Comparison of ENCODE assay signal across 9 mouse cellular contexts in genomic region chr17:48097011-48097742, GRCm38 (mm10). TPM values are rescaled to one million over a fixed set of nuclear protein-coding genes. Genes with fewer than 3 reads are reported as not detected.
A peak's percentile ranks its signal among the peaks of the same experiment; 100 is the strongest.
DNase-seq lines count a peak whose midpoint lies in the region; ATAC-seq lines count a peak whose summit lies in the region.
"Had no signal": no experiment of that assay in that cellular context is flagged by ENCODE, and none has a peak within 500 bp of the region (broad histone marks: within the 10 kb centered on the region; RNA-seq: fewer than 3 reads in every experiment).

No protein-coding gene starts in this region.

- H3K9ac ChIP-seq in forebrain, embryonic 13.5 days = peak overlapping the region; percentile 45; the same call in 1 of the 2 replicates
- H3K9ac ChIP-seq in liver, embryonic 15.5 days = no peak overlapping the region

- peaks cover 75% of the 10 kb centered on the region for H3K27me3 ChIP-seq in forebrain, embryonic 13.5 days
- peaks cover 83% of the 10 kb centered on the region for H3K27me3 ChIP-seq in liver, embryonic 15.5 days

- peak; percentile 91 for DNase-seq in heart, adult 11 months
- no peak for DNase-seq in heart, adult 8-10 months (ENCODE audit: low spot score)
- DNase-seq in adrenal gland, adult 2 months = peak; percentile 56
- peak; percentile 29 to 64 for DNase-seq in natural killer cell, adult 2 months (ENCODE audit: low spot score in 2 of 2)
- DNase-seq in yolk sac, embryonic 10.5 days (ENCODE audit: low spot score) = peak; percentile 69

- H3K4me1 ChIP-seq in forebrain, embryonic 13.5 days = peaks cover 49% of the 10 kb centered on the region
- peaks cover 16% of the 10 kb centered on the region for H3K4me1 ChIP-seq in liver, embryonic 15.5 days (replicated peaks)

- peak overlapping the region; percentile 59 for H3K4me2 ChIP-seq in forebrain, embryonic 13.5 days
- H3K4me2 ChIP-seq in liver, embryonic 15.5 days = peak overlapping the region; percentile 52

- peak overlapping the region; percentile 25 for H3K4me3 ChIP-seq in forebrain, embryonic 13.5 days
- 0 out of 2 replicates have a peak overlapping the region, but pooled peaks have one; percentile 11 for H3K4me3 ChIP-seq in liver, embryonic 15.5 days (replicated peaks)

- H3K27ac ChIP-seq in forebrain, embryonic 13.5 days = no peak overlapping the region
- H3K27ac ChIP-seq in liver, embryonic 15.5 days (replicated peaks) = peak overlapping the region; percentile 64

- ATAC-seq in forebrain, embryonic 13.5 days = no peak
- ATAC-seq in inflammation-experienced regulatory T-cells, adult 6 months = peak; percentile 47
- peak; percentile 10; the same call in 1 of the 2 replicates for ATAC-seq in liver, embryonic 15.5 days (ENCODE audit: insufficient read depth)
- ATAC-seq: Patski had no signal

- WGBS in forebrain, embryonic 13.5 days = under 1% methylated on average over 38 of the region's 41 CpGs
- WGBS in liver, embryonic 15.5 days (ENCODE audit: insufficient replicate concordance) = under 1% methylated on average over 41 of the region's 41 CpGs

- no peaks in the 10 kb centered on the region for H3K36me3 ChIP-seq in forebrain, embryonic 13.5 days (ENCODE audit: poor library complexity, severe bottlenecking)
- H3K36me3 ChIP-seq in liver, embryonic 15.5 days (replicated peaks) = no peaks in the 10 kb centered on the region

- H3K9me3 ChIP-seq in forebrain, embryonic 13.5 days (replicated peaks) = 0 out of 2 replicates have a peak, but pooled peaks cover 6% of the 10 kb centered on the region
- 0 out of 2 replicates have a peak, but pooled peaks cover 4% of the 10 kb centered on the region for H3K9me3 ChIP-seq in liver, embryonic 15.5 days (replicated peaks)

RNA-seq across cellular contexts. Expression of gene 1700067P10Rik, which starts 8.1 kb away (rescaled TPM):
- not detected for total RNA-seq in heart, adult 8-10 months (2022)
- total RNA-seq in adrenal gland, adult 2 months (2021) = not detected
- polyA plus RNA-seq in adrenal gland, adult 2 months (2012; rRNA removed) = not detected in 2 replicates
- not detected in 2 replicates for polyA plus RNA-seq in forebrain, embryonic 13.5 days (2015; fragmentation: Nextera tagmentation; extraction: Ambion mirVana)
- not detected for polyA plus RNA-seq in inflammation-experienced regulatory T-cells, adult 6 months (2017; shearing (Covaris generic))
- polyA plus RNA-seq in liver, embryonic 15.5 days (2015; fragmentation: Nextera tagmentation; extraction: Ambion mirVana) = not detected in 2 replicates
- polyA plus RNA-seq: Patski had no signal

RNA-seq across cellular contexts. Expression of gene 9830107B12Rik, which starts 48.9 kb away (rescaled TPM):
- not detected for total RNA-seq in heart, adult 8-10 months (2022)
- total RNA-seq in adrenal gland, adult 2 months (2021) = not detected
- not detected in 2 replicates for polyA plus RNA-seq in adrenal gland, adult 2 months (2012; rRNA removed)
- not detected in 2 replicates for polyA plus RNA-seq in forebrain, embryonic 13.5 days (2015; fragmentation: Nextera tagmentation; extraction: Ambion mirVana)
- polyA plus RNA-seq in inflammation-experienced regulatory T-cells, adult 6 months (2017; shearing (Covaris generic)) = not detected
- polyA plus RNA-seq in liver, embryonic 15.5 days (2015; fragmentation: Nextera tagmentation; extraction: Ambion mirVana) = 0.70 and 0.84 TPM in 2 replicates
- polyA plus RNA-seq: Patski had no signal

RNA-seq across cellular contexts. Expression of gene 1700122O11Rik, which starts 59.1 kb away (rescaled TPM):
- total RNA-seq in heart, adult 8-10 months (2022) = not detected
- total RNA-seq in adrenal gland, adult 2 months (2021) = not detected
- polyA plus RNA-seq in adrenal gland, adult 2 months (2012; rRNA removed) = not detected in 2 replicates
- not detected in 2 replicates for polyA plus RNA-seq in forebrain, embryonic 13.5 days (2015; fragmentation: Nextera tagmentation; extraction: Ambion mirVana)
- polyA plus RNA-seq in inflammation-experienced regulatory T-cells, adult 6 months (2017; shearing (Covaris generic)) = not detected
- not detected in 2 replicates for polyA plus RNA-seq in liver, embryonic 15.5 days (2015; fragmentation: Nextera tagmentation; extraction: Ambion mirVana)
- polyA plus RNA-seq: Patski had no signal
